Mouse (Mus musculus) spleen, embryonic (tissue): ENCODE results near the gene Pla2g10.
"Not testable (repeated sequence)": the region's sequence is repeated elsewhere in the genome, so short reads cannot be mapped to it uniquely, and the experiment has no call there.

Experiments used
- CTCF ChIA-PET: fragments of 350-600 bp; sonication (Branson Sonifier 250); formaldehyde crosslinking; loops from one replicate; lab custom pipeline; 2022; lab: Charles Lee

Pla2g10 gene

DNA sequence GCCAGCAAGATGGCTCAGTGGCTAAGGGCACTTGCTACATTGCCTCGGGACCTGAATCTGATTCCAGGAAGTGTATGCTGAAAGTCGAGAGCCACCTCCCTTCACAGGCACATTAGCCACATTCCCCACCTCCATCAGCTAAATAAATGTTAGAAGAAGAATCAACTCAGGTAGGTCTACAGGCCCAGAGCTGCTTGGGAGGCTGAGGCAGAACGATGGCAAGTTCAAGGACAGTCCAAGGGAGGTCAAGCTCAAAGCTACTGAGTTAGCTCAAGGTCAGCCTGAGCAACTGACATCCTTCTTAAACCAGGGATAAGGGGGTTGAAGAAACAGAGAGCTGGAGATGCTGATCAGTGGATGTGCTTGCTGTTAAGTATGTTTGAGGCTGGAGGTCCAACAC is 2.0 kb upstream of the Pla2g10 start:
- CTCF ChIA-PET, result interaction anchor here (0.6 kb wide), 1 partner anchor 70 kb away, joined by 3 read pairs; no protein-coding TSS in a partner anchor

- CTCF ChIA-PET, result no interaction called here
Measured at GRCm38 (mm10) chr16:13729428-13729827, 1.4 kb downstream of the Pla2g10 start.

DNA sequence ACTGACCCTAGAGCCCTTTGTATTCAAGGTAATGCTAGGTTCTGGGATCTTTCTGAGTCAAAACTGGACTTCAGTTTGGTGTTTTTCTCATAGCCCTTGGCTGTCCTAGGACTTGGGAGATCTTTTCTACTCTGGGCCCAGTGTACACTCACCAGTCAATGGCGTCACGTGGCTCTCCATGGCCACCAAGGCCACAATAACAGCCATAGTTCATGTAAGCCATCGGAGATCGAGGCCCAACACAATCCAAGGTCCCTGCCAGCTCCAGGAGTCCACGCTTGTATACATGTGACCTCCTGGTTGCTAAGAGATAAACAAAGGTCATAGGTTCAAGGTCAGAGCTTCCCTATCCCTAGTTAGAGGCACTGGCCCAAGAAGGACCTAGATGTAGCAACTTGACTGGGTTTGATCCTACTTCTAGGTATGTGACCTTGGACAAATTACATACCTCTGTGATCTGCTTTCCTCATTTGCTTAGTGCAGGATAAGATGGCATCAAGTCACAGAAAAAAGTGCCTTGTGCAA is 2.9 kb downstream of the Pla2g10 start:
- CTCF ChIA-PET, result no interaction called here

DNA sequence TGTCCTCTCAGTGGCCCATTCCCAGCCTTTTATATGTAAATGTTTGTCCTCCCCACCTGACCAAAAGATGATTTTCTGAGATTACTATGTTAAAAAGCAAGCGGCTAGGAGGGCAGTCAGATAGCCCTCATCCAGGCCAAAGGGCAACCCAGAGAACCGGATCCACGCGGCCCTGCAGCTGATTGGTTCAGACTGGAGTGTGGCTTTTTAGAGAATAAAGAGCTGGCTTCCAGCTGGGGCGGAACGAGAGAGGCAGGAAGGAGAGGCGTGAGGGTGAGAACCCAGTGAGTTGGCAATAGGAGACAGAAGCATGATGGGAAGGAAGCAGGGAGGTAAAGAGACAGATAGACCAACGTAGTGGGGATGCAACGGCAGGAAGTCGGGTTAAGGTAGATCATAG is 7.8 kb downstream of the Pla2g10 start:
- CTCF ChIA-PET, result no interaction called here

DNA sequence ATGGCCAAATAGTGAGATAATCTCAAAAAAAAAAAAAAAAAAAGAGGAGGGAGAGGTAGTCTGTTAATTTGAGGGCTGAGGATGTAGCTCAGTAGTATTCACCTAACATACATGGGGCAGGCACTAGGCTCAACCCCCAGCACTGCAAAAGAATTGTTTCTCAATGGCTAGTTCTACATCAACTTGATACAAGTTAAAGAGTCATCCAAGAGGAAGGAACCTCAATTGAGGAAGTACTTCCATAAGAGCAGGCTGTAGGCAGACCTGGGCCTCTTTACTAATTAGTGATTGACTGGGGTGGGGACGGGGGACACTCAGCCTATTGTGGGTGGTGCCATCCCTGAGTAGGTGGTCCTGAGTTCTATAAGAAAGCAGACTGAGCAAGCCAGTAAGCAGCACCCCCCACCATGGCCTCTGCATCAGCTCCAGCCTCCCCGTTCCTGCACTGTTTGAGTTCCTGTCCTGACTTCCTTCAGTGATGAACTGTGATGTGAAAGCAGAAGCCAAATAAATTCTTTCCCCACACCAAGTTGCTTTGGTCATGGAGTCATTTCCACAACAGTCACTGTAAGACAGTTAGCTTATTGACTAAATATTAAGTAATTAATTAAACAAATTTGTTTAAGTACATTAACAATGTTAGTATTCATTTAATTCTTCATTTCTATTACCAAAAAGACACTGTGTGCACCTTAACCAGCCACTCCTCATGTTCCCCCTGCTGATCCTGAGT is 13.8 kb downstream of the Pla2g10 start:
- CTCF ChIA-PET, result no interaction called here

DNA sequence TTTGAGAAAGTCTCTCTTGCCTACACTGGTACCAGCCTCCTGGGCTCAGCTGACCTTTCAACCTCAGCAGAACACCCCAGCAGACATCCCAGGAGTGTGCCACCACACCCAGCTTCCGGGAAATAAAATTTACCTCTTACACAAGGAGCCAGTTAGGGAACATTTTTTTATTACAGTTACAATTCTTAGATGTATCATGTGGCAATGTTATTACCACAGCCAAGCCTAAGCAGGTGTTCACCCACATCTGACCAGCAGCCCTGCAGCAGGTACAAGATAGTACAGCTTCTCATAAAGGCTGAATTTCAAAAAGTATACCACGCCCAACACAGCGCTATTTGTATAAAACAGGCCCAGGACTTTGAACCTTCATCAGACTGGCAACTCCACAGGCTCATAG is 15.9 kb downstream of the Pla2g10 start:
- CTCF ChIA-PET, result interaction anchor here (0.5 kb wide), 1 partner anchor 39 kb away, joined by 5 read pairs; no protein-coding TSS in a partner anchor

GRCm38 (mm10) chr16:13704676-13705075 is 26.1 kb downstream of the Pla2g10 start:
- CTCF ChIA-PET, result no interaction called here

- CTCF ChIA-PET, result no interaction called here
Measured at GRCm38 (mm10) chr16:13702184-13702583, 28.6 kb downstream of the Pla2g10 start.

GRCm38 (mm10) chr16:13698998-13699397 is 31.8 kb downstream of the Pla2g10 start:
- CTCF ChIA-PET, result no interaction called here

- CTCF ChIA-PET, result no interaction called here
Measured at GRCm38 (mm10) chr16:13678601-13679319, 52.0 kb downstream of the Pla2g10 start.

GRCm38 (mm10) chr16:13674511-13674910 is 56.3 kb downstream of the Pla2g10 start:
- CTCF ChIA-PET, result no interaction called here

- CTCF ChIA-PET, result no interaction called here
Measured at GRCm38 (mm10) chr16:13673114-13673513, 57.7 kb downstream of the Pla2g10 start.

- CTCF ChIA-PET, result no interaction called here
Measured at GRCm38 (mm10) chr16:13672386-13672898, 58.3 kb downstream of the Pla2g10 start.

GRCm38 (mm10) chr16:13671685-13672385 is 58.9 kb downstream of the Pla2g10 start, which contains the start of the genes Bfar and 3110001I22Rik:
Gene Bfar, plus strand, starts transcription at chr16:13671858.
Gene 3110001I22Rik, plus strand, starts transcription at chr16:13671929.
- CTCF ChIA-PET, result no interaction called here

- CTCF ChIA-PET, result not testable (repeated sequence)
Measured at GRCm38 (mm10) chr16:13670896-13671295, 59.9 kb downstream of the Pla2g10 start.

- CTCF ChIA-PET, result no interaction called here
Measured at GRCm38 (mm10) chr16:13669282-13669681, 61.5 kb downstream of the Pla2g10 start.

- CTCF ChIA-PET, result no interaction called here
Measured at GRCm38 (mm10) chr16:13668402-13669108, 62.2 kb downstream of the Pla2g10 start.

DNA sequence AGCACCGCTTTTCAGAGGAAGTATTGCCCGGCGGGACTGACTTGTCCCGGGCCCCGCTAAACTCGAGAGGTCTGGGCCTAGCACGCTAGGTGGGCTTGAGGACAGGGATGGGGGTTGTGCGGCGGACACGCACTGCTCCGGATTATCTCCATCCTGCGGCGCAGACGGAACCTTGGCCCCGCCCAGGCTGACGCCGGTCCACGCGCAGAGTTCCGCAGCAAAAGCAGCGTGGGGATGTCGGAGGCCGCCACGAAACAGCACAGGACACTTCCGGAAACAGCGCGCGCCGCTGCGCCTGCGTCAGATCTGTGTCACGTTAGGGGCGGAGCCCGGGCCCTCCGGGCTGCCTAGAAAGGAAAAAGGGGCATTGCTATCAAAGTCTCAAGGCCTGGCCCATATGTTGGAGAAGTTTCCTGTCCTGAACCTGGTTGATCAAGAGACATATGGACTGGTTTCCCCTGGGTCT is 62.9 kb downstream of the Pla2g10 start, which contains the start of gene Parn:
Parn (minus strand) TSS at position 293 of the 466 bp plus-strand sequence.
- CTCF ChIA-PET, result no interaction called here
